Mouse (Mus musculus) c-Kit-negative CD71-positive TER-119-positive erythroid progenitor cells, embryonic 14.5 days (primary cell): Measurements from ENCODE around the gene Rab1b.
A peak's percentile ranks its signal among the peaks of the same experiment; 100 is the strongest.
"Not testable (repeated sequence)": the region's sequence is repeated elsewhere in the genome, so short reads cannot be mapped to it uniquely, and the experiment has no call there.

ENCODE experiments used
- DNase-seq: peaks from one replicate; pipeline ENCODE4 v3.0.0-alpha.2; 2013; ENCODE audit warnings: low read depth, low spot score

Gene Rab1b

GRCm38 (mm10) chr19:5106731-5107191 is at the start of gene Rab1b:
TSS of gene Rab1b (minus strand) at chr19:5107072.
- peak; percentile 98 for DNase-seq

DNA sequence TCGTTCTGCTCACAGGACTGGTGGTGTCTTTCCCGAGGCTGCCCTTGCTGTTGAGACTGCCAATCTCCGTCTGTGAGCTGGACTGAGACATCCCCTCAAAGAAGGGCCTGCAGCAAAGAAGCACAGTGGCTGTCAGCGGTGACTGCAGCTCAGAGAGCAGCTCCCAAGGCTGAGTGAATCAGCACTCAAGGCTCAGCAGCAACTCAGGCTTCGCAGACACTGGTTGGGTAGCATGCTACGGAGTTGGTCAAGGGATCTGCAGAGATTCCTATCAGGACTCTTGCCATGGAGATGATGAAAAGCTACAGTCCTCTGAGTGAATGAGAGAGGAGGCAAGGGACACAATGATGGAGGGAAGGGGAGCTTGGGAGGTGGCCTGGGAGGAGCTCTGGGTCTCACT is 45.4 kb upstream of the Rab1b start:
- DNase-seq = no peak

DNA sequence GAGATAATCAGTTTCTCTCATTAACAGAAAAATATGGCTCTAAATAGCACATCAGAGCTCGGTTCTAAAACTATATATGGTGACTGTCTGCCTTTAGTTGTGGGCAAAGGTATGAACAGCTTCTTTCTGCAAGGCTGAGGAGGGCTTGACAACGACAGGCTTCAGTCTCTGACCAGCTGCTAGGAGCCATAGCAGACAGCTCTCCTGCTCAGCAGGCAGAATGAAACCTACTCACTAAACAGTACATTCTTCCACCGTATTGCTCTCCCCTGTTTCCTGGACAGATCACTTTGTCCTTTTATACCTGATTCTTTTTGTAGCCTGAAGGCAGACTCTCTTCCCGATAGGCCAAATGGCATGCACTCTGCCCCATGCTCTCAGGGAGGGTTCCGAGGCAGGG is 44.9 kb upstream of the Rab1b start:
- no peak for DNase-seq

DNA sequence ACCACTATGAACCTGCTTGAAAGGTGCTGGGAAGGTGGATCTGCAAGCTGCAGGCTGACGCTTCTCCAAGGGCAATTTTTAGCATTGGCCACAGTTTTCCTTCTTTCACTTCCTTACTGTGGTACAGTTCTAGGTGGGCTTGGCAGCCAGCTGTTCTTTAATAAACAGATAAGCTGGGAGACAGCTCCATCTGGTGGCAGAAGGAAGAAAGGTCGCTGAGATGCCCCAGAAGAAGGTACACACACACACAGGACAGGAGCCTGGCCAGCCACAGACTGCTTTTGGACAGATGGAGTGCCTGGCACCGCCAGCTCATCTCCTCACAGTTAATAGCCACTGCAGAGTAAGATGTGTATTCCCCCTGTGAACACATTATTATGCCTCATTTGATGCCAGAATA is 44.5 kb upstream of the Rab1b start:
- DNase-seq = peak; percentile 27

DNA sequence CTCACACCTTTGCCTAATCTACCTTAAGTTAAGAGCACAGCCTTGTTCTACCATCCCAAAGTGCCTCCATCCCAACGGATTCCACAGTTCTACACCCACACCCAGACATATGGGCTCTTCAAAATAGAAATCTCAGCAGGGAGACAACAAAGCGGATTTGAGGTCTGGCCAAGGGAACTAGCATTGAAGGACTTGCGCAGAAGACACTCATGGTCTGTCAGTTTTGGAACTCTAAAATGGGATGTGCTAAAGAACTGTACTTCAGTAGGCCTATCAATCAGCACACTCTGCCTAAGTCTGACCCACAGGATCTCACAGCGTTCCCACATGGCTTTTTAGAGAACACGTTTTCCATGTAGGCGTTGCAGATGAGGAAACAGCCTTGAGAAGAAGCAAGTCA is 43.5 kb upstream of the Rab1b start:
- no peak for DNase-seq

DNA sequence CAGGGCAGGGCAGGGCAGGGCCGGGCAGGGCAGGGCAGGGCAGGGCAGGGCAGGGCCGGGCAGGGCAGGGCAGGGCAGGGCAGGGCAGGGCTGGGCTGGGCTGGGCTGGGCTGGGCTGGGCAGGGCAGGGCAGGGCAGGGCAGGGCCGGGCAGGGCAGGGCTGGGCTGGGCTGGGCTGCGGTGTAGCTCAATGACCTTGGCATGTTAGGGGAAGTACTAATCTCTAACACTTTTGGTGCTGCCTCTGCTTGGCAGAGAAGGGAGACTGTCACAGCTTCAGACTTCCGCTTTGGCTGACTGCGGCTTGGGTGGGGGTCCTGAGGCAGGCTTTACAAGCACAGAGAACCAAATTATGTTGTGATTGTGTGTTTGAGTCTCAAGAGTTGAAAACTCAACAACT is 42.2 kb upstream of the Rab1b start:
- DNase-seq = not testable (repeated sequence)

DNA sequence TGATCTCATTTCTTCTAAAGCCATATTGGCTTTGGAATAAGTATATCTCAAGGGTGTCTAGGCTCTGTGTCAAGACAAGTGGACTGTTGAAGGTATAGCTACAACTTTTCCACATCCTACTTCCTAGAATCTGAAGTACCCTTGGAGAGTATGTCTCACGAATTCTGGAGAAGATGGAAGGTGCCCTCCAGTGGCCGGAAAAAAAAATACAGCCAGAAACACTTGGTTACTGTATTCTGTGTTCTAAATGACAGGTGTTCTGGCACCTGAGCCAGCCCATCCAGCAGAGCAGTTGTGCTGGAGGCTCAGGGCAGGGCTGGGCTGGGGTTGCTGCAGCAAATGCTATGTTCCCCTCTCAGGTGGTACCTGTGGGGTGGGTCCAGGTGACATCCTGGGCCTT is 32.8 kb upstream of the Rab1b start:
- no peak for DNase-seq

DNA sequence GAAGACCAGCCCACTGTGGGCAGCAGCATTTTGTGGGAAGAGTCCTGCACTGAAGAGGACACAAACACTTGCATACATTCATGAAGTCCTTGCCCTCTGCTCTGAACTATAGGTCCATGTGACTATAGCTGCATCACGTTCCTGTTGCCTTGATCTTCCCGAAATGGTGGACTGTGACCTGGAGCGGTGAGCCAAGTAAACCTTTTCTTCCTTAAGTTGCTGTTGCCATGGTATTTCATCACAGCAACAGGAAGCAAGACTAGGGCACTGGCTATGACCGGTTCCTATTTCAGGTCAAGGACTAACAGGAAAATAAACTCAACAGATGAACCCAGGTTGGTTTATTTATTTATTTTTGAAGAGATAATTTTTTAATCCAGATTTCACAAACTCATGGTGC is 24.4 kb upstream of the Rab1b start:
- DNase-seq = no peak

- DNase-seq = no peak
Measured at GRCm38 (mm10) chr19:5129770-5130169, 22.9 kb upstream of the Rab1b start.

GRCm38 (mm10) chr19:5124055-5124614 is 17.3 kb upstream of the Rab1b start:
- DNase-seq = no peak

DNA sequence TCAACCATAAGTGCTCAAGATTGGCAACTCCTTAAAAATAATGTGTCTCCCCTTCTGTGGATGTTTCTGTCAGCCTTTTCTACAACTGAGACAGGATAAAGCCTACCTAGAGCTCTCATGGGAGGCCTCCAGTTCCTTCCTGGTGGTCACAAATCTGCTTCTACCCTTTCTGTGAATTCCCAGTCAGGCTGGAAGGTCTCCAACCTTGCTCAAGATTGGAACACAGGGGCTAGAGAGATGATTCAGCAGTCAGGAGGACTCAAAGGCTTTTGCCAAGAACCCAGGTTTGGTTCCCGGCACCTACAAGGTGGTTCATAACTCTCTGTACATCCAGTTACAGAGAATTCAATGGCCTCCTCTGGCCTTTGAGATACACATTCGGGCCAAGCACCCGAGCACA is 16.4 kb upstream of the Rab1b start:
- DNase-seq = no peak

DNA sequence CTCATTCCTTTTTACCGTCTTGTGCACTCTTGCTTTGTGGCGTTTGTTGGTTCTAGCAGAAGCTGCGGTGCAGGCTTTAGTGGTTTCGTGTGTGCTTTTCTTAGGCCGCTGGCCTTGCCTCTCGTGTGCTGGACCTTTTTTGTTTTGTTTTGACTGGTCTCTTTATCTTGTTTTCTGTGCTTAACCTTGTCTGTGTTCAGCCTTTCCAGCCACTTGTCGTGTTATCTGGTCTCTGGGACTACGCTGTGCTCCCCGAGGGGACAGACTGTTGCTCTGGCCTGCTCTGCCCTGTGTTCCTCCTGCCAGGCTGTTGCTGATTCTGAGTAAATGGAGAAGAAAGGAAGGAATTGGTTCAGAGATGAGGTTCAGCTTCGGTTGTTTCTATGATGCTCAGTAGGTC is 15.6 kb upstream of the Rab1b start:
- DNase-seq = no peak

GRCm38 (mm10) chr19:5118384-5118698 is 11.5 kb upstream of the Rab1b start, which contains the start of gene Klc2:
TSS of gene Klc2 (minus strand) at chr19:5118560.
- no peak for DNase-seq

- DNase-seq = no peak
Measured at GRCm38 (mm10) chr19:5117494-5118383, 10.9 kb upstream of the Rab1b start.

DNA sequence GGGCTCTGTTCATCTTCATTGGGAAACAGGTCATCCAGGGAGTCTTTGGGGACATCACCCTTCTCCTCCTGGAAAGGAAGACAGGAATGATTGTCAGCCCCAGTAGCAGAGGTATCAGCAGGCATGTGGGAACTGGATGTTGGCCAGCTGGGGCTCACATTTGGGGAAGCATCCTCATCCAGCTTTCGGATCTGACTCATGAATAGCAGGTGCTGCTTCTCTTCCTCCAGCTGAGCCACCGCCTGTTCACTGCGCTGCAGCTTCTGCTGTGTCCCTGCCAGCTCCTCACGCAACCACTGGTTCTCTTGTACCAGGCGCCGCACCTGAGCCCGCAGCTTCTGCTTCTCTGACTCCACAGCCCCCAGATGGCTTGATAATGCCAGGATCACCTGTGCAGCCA is 6.9 kb upstream of the Rab1b start:
- DNase-seq = no peak

DNA sequence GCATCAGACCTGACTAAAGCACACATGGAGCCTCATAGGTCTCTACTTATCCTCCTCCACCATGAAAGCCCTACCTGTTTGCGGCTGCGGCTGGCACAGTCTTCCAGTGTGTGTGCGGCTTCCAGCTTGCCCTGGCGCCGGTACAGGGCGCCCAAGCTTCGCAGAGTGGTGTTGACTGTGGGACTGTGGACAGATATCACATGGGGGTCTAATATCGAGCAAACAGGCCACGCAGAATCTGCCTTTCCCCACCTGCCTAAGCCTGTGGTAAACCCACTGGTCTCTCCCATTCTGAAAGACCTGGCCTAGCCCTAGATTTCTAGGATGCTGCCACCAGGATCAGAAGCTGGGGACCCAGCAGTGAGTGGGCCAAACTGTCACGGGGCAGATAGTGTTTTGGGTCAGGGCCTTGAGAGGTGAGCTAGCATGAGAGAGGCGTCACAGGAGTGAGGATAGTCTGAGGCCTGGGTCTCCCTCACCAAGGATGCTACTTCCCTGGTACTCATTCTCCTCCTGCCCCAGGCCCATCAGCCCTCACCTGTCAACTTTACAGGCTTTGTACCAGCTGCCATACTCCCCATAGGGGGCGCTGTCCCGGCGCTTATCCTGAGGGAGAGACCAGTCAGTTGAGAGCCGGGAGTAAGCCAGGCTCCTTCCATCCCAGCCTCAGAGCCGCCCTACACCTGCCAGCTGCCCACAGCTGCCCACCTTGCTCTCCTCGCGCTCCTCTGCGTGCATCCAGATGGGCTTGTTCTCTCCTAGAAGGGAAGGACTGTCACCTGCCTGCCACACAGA is 3.0 kb upstream of the Rab1b start:
- DNase-seq = no peak

DNA sequence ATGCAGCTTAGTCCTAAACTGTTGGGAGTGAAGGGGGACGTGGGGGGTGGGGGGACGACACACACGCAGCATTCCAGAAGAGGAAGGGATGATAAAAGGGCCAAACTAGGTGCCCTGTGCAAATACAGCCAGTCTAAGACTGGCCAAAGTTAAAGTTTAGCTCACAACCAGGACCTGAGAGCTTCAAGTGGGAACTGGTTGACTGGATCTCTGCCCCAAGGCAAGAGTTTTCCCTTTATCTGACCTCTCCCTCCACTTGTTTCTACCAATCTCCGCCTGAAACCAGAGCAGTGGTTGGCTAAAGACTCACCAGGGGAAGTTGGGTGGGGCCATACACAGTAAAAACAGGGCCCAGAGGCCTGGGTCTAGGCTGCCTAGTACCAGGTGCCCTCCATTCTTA is 1.8 kb upstream of the Rab1b start:
- no peak for DNase-seq

- DNase-seq = no peak
Measured at GRCm38 (mm10) chr19:5108271-5108575, 1.4 kb upstream of the Rab1b start.

GRCm38 (mm10) chr19:5107556-5108270 is 841 bp upstream of the Rab1b start:
- no peak for DNase-seq

- no peak for DNase-seq
Measured at GRCm38 (mm10) chr19:5106074-5106473, 798 bp downstream of the Rab1b start.

GRCm38 (mm10) chr19:5098363-5099143 is 8.3 kb downstream of the Rab1b start, which contains the start of gene Cnih2:
TSS of gene Cnih2 (minus strand) at chr19:5098521.
- no peak for DNase-seq
